Mouse (Mus musculus) heart, embryonic 11.5 days (tissue): Measurements from ENCODE around the gene Tmc2. TPM values are rescaled to one million over a fixed set of nuclear protein-coding genes. Genes with fewer than 3 reads are reported as not detected.
A peak's percentile ranks its signal among the peaks of the same experiment; 100 is the strongest.

ENCODE experiments used
- ATAC-seq: fragments of 200-750 bp; cut with Nextera tagmentation; replicated peaks from 2 replicates; pipeline ENCODE4 v1.8.0; 2017; ENCODE audit warnings: moderate library complexity; ENCODE audit not compliant: insufficient number of reproducible peaks, low FRiP score, low TSS enrichment
- H3K27ac ChIP-seq: fragments of 300-500 bp; sonication (generic); 2 replicates; pipeline ENCODE4 v1.5.1; 2014; ENCODE audit warnings: mild to moderate bottlenecking, low read depth, low read length
- H3K27me3 ChIP-seq: fragments of 300-500 bp; sonication (generic); 2 replicates; pipeline ENCODE4 v1.6.1; 2014; ENCODE audit warnings: mild to moderate bottlenecking, low read length, mixed read lengths; ENCODE audit not compliant: control insufficient read depth, insufficient read depth
- H3K36me3 ChIP-seq: fragments of 300-500 bp; sonication (generic); 2 replicates; pipeline ENCODE4 v1.6.1; 2014; ENCODE audit warnings: mild to moderate bottlenecking, low read length, moderate library complexity, mixed read lengths; ENCODE audit not compliant: control insufficient read depth, insufficient read depth
- H3K4me1 ChIP-seq: fragments of 300-500 bp; sonication (generic); 2 replicates; pipeline ENCODE4 v1.6.1; 2014; ENCODE audit warnings: low read length; ENCODE audit not compliant: control insufficient read depth, insufficient read depth
- H3K4me2 ChIP-seq: fragments of 300-500 bp; sonication (generic); 2 replicates; pipeline ENCODE4 v1.6.1; 2014; ENCODE audit warnings: mild to moderate bottlenecking, moderate library complexity
- H3K4me3 ChIP-seq: fragments of 300-500 bp; sonication (generic); 2 replicates; pipeline ENCODE4 v1.5.1; 2014; ENCODE audit warnings: low read depth, low read length
- H3K9ac ChIP-seq: fragments of 300-500 bp; sonication (generic); 2 replicates; pipeline ENCODE4 v1.6.1; 2014; ENCODE audit warnings: mild to moderate bottlenecking, low read depth, low read length, moderate library complexity
- H3K9me3 ChIP-seq: fragments of 300-500 bp; sonication (generic); replicated peaks from 2 replicates; pipeline ENCODE4 v1.6.1; 2016; ENCODE audit warnings: low read length; ENCODE audit not compliant: control insufficient read depth
- WGBS: fragments of 180-500 bp; shearing (Covaris S2); extraction: QIAGEN DNeasy Blood & Tissue Kit; methylation state at CpG from one replicate; pipeline ENCODE4 v1.1.7; 2014; ENCODE audit not compliant: insufficient replicate concordance; 5-methylcytosine and 5-hydroxymethylcytosine counted together
- polyA plus RNA-seq: library from polyadenylated mRNA; unstranded; fragments of >200 nt; fragmentation: Nextera tagmentation; extraction: Ambion mirVana; gene quantifications from 2 replicates; pipeline ENCODE4 v1.2.1, GENCODE M21; 2014

Tmc2 gene
- polyA plus RNA-seq, 1 experiment from 2014 or later = not detected

DNA sequence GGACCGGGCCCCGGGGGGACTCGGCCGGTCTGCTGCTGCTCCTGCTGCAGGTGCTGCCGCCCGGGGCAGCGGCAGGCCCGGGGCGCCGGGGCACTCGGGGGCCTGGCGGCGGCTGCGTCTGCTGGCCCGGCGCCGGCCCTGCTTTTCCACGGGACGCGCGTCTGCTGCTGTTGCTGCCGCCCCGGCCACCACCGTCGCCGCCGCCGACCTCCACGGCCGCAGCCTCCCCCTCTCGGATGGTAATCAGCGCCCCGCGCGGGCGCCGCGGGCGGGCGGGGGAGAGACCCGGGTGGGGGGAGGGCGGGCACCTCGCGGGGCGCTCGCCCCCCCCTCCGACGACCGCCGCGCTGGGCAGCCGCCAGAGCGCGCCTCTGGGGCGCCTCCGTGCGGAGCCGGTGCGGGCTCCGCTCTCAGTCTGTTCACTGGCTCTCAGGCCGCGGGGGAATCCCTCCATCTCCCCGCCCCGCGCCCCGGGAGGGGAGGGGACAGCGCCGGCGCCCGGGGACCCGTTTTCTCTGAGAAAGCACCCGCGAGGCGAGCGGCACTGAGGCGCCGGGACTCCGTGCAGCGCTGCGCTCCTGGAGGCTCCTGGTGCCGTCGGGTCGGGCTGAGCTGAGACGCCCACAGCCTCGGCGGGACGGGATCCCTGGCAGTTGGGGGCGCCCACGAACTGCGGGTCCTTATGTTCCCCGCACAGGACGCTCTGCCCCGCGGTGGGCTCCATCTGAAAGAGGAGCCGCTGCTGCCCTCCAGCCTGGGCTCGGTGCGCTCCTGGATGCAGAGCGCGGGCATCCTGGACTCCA, 100.5 kb downstream of the Tmc2 start:
- under 1% methylated on average over 63 of the region's 99 CpGs for WGBS
- Histone ChIP-seq H3K9me3 (no peaks in the 10 kb centered on the region), H3K36me3 (no peaks in the 10 kb centered on the region), H3K27ac (0 out of 2 replicates have a peak overlapping the region, but pooled peaks have one; percentile 10), H3K4me1 (peaks cover 28% of the 10 kb centered on the region), H3K9ac (peak overlapping the region; percentile 72), H3K27me3 (peaks cover 46% of the 10 kb centered on the region), H3K4me2 (peak overlapping the region; percentile 70), H3K4me3 (peak overlapping the region; percentile 76)
- 0 out of 2 replicates have a peak, but pooled peaks have one; percentile 39 for ATAC-seq

GRCm38 (mm10) chr2:130296134-130296745, 101.2 kb downstream of the Tmc2 start:
- Histone ChIP-seq H3K9me3 (no peaks in the 10 kb centered on the region), H3K4me3 (peak overlapping the region; percentile 76), H3K27ac (no peak overlapping the region), H3K36me3 (no peaks in the 10 kb centered on the region), H3K4me2 (peak overlapping the region; percentile 70), H3K4me1 (peaks cover 28% of the 10 kb centered on the region), H3K9ac (peak overlapping the region; percentile 72; the same call in 1 of the 2 replicates), H3K27me3 (peaks cover 46% of the 10 kb centered on the region)
- WGBS = 5% methylated on average over 20 of the region's 20 CpGs
- no peak for ATAC-seq

DNA sequence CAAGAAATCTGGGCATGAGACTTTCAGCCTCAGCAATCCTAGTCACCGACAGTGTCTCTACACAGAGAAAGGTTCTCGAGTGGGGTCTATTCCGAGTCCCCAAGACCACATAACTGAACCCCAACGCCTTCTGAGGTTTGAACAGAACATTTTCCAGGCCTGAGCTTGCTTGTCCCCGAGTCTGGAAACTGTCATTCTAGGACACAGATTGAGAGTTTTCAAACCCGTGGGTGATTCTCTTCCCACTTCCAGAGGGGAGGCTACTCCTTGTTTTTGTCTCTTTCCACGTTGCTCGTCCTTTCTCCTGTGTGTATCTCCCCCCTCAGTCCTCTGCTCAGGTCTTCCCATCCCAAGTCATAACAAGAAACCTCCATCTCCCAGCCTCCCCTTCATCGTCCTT, 102.6 kb downstream of the Tmc2 start:
- H3K27me3 ChIP-seq = peaks cover 40% of the 10 kb centered on the region
- no peak overlapping the region for H3K9ac ChIP-seq
- WGBS = 77% methylated on average over 9 of the region's 9 CpGs
- no peaks in the 10 kb centered on the region for H3K36me3 ChIP-seq
- no peaks in the 10 kb centered on the region for H3K9me3 ChIP-seq
- H3K4me2 ChIP-seq = no peak overlapping the region
- no peak overlapping the region for H3K4me3 ChIP-seq
- H3K27ac ChIP-seq = no peak overlapping the region
- peaks cover 26% of the 10 kb centered on the region for H3K4me1 ChIP-seq
- ATAC-seq = no peak

GRCm38 (mm10) chr2:130303014-130303413, 108.0 kb downstream of the Tmc2 start:
- Histone ChIP-seq H3K27me3 (no peaks in the 10 kb centered on the region; the same call in 1 of the 2 replicates), H3K27ac (no peak overlapping the region), H3K36me3 (no peaks in the 10 kb centered on the region), H3K9me3 (no peaks in the 10 kb centered on the region), H3K4me2 (no peak overlapping the region), H3K4me3 (no peak overlapping the region), H3K4me1 (no peaks in the 10 kb centered on the region), H3K9ac (no peak overlapping the region)
- ATAC-seq = no peak
- WGBS = 49% methylated on average over 4 of the region's 4 CpGs

Other genes starting within 250 kb of the Tmc2 start
- gene Tgm3, start 182.8 kb upstream of the Tmc2 start, polyA plus RNA-seq = 0.06 TPM in 1 of 2 replicates, not detected in the other
- not detected in 2 replicates for gene Tgm6, start 82.8 kb upstream of the Tmc2 start, polyA plus RNA-seq
- gene Snrpb, start 15.8 kb upstream of the Tmc2 start, polyA plus RNA-seq = 455 and 479 TPM in 2 replicates
- gene Nop56, start 79.2 kb downstream of the Tmc2 start, polyA plus RNA-seq = 181 and 200 TPM in 2 replicates
- 234 and 249 TPM in 2 replicates for gene Idh3b, start 89.4 kb downstream of the Tmc2 start, polyA plus RNA-seq
- 0.58 and 1.1 TPM in 2 replicates for gene Ebf4, start 100.0 kb downstream of the Tmc2 start, polyA plus RNA-seq
- gene Cpxm1, start 202.4 kb downstream of the Tmc2 start, polyA plus RNA-seq = 27.0 and 31.2 TPM in 2 replicates
- gene Gm28372, start 210.0 kb downstream of the Tmc2 start, polyA plus RNA-seq = not detected in 2 replicates
- gene 1700020A23Rik, start 210.1 kb downstream of the Tmc2 start, polyA plus RNA-seq = not detected in 2 replicates
- gene Tmem239, start 211.3 kb downstream of the Tmc2 start, polyA plus RNA-seq = not detected in 2 replicates
- 45.1 and 52.0 TPM in 2 replicates for gene Vps16, start 229.1 kb downstream of the Tmc2 start, polyA plus RNA-seq
- gene Pced1a, start 229.5 kb downstream of the Tmc2 start, polyA plus RNA-seq = 7.4 and 7.9 TPM in 2 replicates